Mouse (Mus musculus) limb, embryonic 13.5 days (tissue): Measurements from ENCODE around the gene Zfp979. TPM values are rescaled to one million over a fixed set of nuclear protein-coding genes. Genes with fewer than 3 reads are reported as not detected.
"Not testable (repeated sequence)": the region's sequence is repeated elsewhere in the genome, so short reads cannot be mapped to it uniquely, and the experiment has no call there.

Source experiments
- ATAC-seq: fragments of 200-750 bp; cut with Nextera tagmentation; 2 replicates; pipeline ENCODE4 v1.8.0; 2017; ENCODE audit warnings: low read depth, moderate number of reproducible peaks, moderate TSS enrichment; ENCODE audit not compliant: low FRiP score
- H3K27ac ChIP-seq: fragments of 300-500 bp; sonication (generic); 2 replicates; pipeline ENCODE4 v1.5.1; 2015; ENCODE audit warnings: inconsistent platforms, mild to moderate bottlenecking, moderate library complexity
- H3K27me3 ChIP-seq: fragments of 300-500 bp; sonication (generic); 2 replicates; pipeline ENCODE4 v1.6.1; 2015; ENCODE audit warnings: mild to moderate bottlenecking, inconsistent platforms
- H3K36me3 ChIP-seq: fragments of 300-500 bp; sonication (generic); 2 replicates; pipeline ENCODE4 v1.6.1; 2015; ENCODE audit warnings: inconsistent platforms, mild to moderate bottlenecking, moderate library complexity
- H3K4me1 ChIP-seq: fragments of 300-500 bp; sonication (generic); 2 replicates; pipeline ENCODE4 v1.6.1; 2015; ENCODE audit warnings: inconsistent platforms
- H3K4me2 ChIP-seq: fragments of 300-500 bp; sonication (generic); replicated peaks from 2 replicates; pipeline ENCODE4 v1.6.1; 2015; ENCODE audit warnings: inconsistent platforms, mild to moderate bottlenecking, moderate library complexity
- H3K4me3 ChIP-seq: fragments of 300-500 bp; sonication (generic); 2 replicates; pipeline ENCODE4 v1.5.1; 2015; ENCODE audit warnings: moderate library complexity, mild to moderate bottlenecking, inconsistent platforms
- H3K9ac ChIP-seq: fragments of 300-500 bp; sonication (generic); 2 replicates; pipeline ENCODE4 v1.6.1; 2015; ENCODE audit warnings: mild to moderate bottlenecking, inconsistent platforms
- H3K9me3 ChIP-seq: fragments of 300-500 bp; sonication (generic); 2 replicates; pipeline ENCODE4 v1.6.1; 2016; ENCODE audit warnings: inconsistent platforms
- WGBS: fragments of 180-500 bp; shearing (Covaris S2); methylation state at CpG from one replicate; pipeline ENCODE4 v1.1.7; 2015; 5-methylcytosine and 5-hydroxymethylcytosine counted together
- polyA plus RNA-seq: library from polyadenylated mRNA; unstranded; fragments of >200 nt; fragmentation: Nextera tagmentation; extraction: Ambion mirVana; gene quantifications from 2 replicates; pipeline ENCODE4 v1.2.1, GENCODE M21; 2015

Gene Zfp979
- polyA plus RNA-seq, 1 experiment from 2014 or later = 2.7 TPM

GRCm38 (mm10) chr4:147586511-147587473 lies 55.5 kb downstream of the Zfp979 start:
- Histone ChIP-seq H3K9me3 (peaks cover 16% of the 10 kb centered on the region), H3K4me3 (no peak overlapping the region), H3K36me3 (no peaks in the 10 kb centered on the region), H3K27ac (no peak overlapping the region), H3K9ac (no peak overlapping the region), H3K27me3 (no peaks in the 10 kb centered on the region), H3K4me2 (no peak overlapping the region), H3K4me1 (no peaks in the 10 kb centered on the region)
- no peak for ATAC-seq
- WGBS = 60% methylated on average over 1 of the region's 1 CpGs

GRCm38 (mm10) chr4:147579371-147579770 lies 62.9 kb downstream of the Zfp979 start:
- not testable (repeated sequence) for H3K27ac ChIP-seq, H3K9ac ChIP-seq, H3K4me3 ChIP-seq, H3K36me3 ChIP-seq, H3K4me1 ChIP-seq, H3K27me3 ChIP-seq, H3K4me2 ChIP-seq, ATAC-seq
- H3K9me3 ChIP-seq = peaks cover 19% of the 10 kb centered on the region
- 91% methylated on average over 4 of the region's 4 CpGs for WGBS

GRCm38 (mm10) chr4:147571156-147571555 lies 71.2 kb downstream of the Zfp979 start:
- not testable (repeated sequence) for H3K27me3 ChIP-seq, H3K4me1 ChIP-seq, H3K27ac ChIP-seq, H3K9ac ChIP-seq, ATAC-seq, H3K4me2 ChIP-seq, H3K36me3 ChIP-seq, H3K4me3 ChIP-seq
- peaks cover 19% of the 10 kb centered on the region for H3K9me3 ChIP-seq
- WGBS = 82% methylated on average over 8 of the region's 8 CpGs

DNA sequence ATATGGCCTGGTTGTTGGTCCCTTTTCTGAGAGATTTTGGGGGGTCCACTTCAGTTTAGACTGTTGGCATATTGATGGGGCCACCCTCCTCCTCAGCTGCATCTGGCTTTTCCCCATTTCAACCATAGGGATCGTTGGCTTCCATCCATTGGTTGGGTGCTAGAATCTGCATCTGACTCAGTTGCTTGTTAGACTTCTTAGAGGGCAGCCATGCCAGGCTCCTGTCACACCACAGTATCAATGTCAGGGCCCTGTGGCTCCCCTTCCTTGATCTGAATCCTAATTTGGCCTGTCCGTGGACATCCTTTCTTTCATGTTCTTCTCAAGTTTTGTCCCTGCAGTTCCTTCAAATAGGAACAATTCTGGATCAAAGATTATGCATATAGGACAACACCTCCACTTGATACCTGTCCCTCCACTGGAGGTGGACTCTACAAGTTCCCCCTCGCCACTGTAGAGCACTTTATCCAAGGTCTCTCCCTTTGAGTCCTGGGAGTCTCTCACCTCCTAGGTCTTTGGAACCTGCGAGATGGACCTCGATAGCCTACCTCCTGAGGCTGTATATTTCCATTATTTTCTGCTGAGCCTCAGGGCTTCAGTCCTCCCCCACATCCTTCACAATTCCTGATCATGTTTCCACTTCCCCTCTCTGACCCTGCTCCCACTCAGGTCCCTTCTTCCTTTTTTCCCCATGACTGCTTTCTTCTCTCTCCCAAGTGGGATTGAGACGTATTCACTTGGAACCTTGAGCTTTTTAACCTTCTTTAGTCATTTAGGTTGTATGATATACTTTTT lies 76.7 kb downstream of the Zfp979 start:
- no peaks in the 10 kb centered on the region for H3K36me3 ChIP-seq

More for the DNA sequence above, 76.7 kb downstream of the Zfp979 start:
- H3K4me1 ChIP-seq = no peaks in the 10 kb centered on the region
- H3K4me2 ChIP-seq = no peak overlapping the region
- no peaks in the 10 kb centered on the region for H3K27me3 ChIP-seq
- no peak overlapping the region for H3K27ac ChIP-seq
- H3K9ac ChIP-seq = no peak overlapping the region
- 70% methylated on average over 6 of the region's 6 CpGs for WGBS
- ATAC-seq = no peak
- peaks cover 19% of the 10 kb centered on the region for H3K9me3 ChIP-seq
- H3K4me3 ChIP-seq = no peak overlapping the region

Other genes with a start within 250 kb of the Zfp979 start
- gene Zfp982, start 150.1 kb downstream of the Zfp979 start, polyA plus RNA-seq = 6.9 and 8.5 TPM in 2 replicates
- 0.87 and 1.2 TPM in 2 replicates for gene Gm16503, start 102.3 kb downstream of the Zfp979 start, polyA plus RNA-seq
- 0.13 TPM in 2 replicates for gene Zfp985, start 89.2 kb downstream of the Zfp979 start, polyA plus RNA-seq
- not detected in 2 replicates for gene Zfp534, start 60.0 kb upstream of the Zfp979 start, polyA plus RNA-seq
- gene Zfp984, start 167.3 kb upstream of the Zfp979 start, polyA plus RNA-seq = 6.1 and 7.1 TPM in 2 replicates
- 5.4 and 7.1 TPM in 2 replicates for gene Zfp933, start 205.9 kb upstream of the Zfp979 start, polyA plus RNA-seq
- gene Miip, start 226.3 kb upstream of the Zfp979 start, polyA plus RNA-seq = 42.8 and 48.8 TPM in 2 replicates
- 11.3 and 13.0 TPM in 2 replicates for gene Fv1, start 226.5 kb upstream of the Zfp979 start, polyA plus RNA-seq